Mouse (Mus musculus) 3T3-L1 (cell line): ENCODE data around the gene Znhit2.
A peak's percentile ranks its signal among the peaks of the same experiment; 100 is the strongest.

Experiments used
- DNase-seq: peaks from one replicate; pipeline ENCODE4 v3.0.0-alpha.2; 2015; ENCODE audit warnings: low read depth, low spot score

Znhit2 gene

GRCm38 (mm10) chr19:6071261-6071660 is 10.3 kb downstream of the Znhit2 start:
- DNase-seq: no peak

DNA sequence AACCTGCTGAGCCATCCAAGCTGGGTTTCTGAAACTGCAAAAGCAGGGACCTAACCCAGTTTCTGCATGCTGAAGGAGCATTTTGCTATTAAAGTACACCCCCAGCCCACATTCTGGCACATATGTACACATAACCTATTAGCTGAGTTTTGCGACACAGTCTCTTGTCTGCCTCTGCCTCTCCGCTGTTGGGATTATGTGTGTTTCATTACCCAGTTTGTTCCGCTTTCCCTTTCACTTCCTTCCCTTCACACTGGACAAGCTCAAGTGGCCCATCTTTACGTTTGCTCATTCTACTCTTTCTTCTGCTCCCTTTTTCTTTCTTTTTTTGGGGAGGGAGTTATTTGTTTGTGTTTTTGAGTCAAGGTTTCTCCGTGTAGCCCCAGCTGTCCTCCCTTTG is 12.9 kb downstream of the Znhit2 start:
- DNase-seq: no peak

- DNase-seq: peak; percentile 98
These were observed 15.8 kb downstream of the Znhit2 start, which contains the start of gene Vps51 for GRCm38 (mm10) chr19:6076564-6077393. Gene Vps51, minus strand, starts transcription at chr19:6077231.

GRCm38 (mm10) chr19:6079983-6080480 is 19.0 kb downstream of the Znhit2 start, which contains the start of gene Tmem262:
Gene Tmem262, plus strand, starts transcription at chr19:6080033.
- no peak for DNase-seq

DNA sequence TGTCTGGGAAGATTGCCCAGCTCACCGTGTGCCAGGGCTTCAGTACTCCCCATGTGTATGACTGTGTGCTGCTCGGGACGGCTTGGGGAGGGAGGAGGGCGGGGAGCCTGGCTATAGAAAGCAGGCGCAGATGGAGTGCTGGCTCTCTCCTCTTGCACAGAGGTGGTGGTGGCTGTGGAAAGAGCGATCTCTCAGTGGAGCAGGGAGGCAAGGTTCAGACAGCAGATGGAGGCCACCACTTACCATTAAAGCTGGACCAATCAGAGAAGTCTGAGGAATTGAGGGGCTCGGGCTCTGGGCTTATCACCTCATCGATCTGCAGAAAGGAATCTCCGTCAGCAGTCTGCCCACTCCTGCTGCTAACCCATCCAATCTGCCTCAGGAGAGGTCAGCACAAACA is 21.2 kb downstream of the Znhit2 start, which contains the start of gene Gm28374:
Gene Gm28374, minus strand, starts transcription at position 101 of the 400 bp plus-strand sequence.
- no peak for DNase-seq

DNA sequence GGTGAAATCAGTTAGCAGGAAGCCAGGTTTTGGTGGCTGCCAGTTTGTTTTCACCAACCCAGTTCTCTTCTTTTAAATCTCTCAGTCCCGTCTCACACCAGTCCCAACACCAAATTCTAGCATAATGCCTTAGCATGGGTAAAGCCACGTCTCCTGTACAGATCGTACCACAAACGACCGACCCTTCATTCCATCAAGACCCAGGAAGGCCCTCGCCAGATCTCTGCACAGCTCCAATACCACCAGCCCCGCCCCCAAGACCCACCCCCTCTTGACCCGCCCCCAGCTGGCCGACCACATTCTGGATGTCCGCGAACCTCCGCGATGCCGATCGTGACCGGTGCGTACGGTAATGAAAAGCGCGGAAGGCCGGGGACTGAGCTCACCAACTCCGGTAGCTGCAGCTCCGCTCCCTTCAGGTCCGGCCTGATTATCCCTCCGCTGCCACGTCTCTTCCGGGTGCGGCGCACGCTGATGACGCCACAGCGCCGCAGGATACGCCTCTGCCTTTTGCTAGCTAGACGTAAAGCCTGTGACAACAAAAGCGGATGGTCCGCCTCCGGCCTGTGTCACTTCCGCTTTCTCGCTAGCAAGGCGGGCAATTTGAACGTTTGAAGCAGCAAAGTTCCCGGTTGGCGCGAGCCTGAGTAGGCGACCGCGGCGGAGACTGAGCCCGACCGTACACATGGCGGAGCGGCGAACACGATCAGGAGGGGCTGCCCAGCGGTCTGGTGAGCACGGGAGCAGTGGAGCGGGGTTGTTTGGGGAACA is 23.7 kb downstream of the Znhit2 start, which contains the start of the genes Zfpl1 and Cdca5:
Gene Zfpl1, minus strand, starts transcription at position 479 of the 771 bp plus-strand sequence.
Gene Cdca5, plus strand, starts transcription at position 506 of the 771 bp plus-strand sequence.
- peak; percentile 99 for DNase-seq

DNA sequence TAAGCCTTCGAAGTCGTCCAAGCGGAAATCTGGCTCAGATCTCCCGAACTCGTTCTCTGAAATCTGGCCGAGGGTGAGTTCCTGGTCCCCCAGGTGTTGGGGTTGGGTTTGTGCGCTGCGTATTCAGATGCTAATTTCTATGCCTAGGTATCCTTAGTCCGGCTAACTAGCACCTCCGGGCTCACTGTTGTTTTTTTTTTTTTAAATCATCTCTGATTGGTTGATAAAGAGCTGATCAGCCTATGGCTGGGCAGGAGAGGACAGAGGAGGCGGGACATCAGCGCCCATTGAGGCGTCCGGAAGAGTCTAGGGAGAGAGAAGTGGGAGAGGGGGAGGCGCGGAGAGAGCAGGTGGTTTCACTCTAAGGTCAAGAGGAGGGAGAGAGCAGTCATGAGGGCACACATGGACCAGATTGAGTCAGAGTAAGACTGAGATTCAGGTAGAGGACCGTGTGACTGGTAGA is 24.5 kb downstream of the Znhit2 start:
- peak; percentile 92 for DNase-seq

DNA sequence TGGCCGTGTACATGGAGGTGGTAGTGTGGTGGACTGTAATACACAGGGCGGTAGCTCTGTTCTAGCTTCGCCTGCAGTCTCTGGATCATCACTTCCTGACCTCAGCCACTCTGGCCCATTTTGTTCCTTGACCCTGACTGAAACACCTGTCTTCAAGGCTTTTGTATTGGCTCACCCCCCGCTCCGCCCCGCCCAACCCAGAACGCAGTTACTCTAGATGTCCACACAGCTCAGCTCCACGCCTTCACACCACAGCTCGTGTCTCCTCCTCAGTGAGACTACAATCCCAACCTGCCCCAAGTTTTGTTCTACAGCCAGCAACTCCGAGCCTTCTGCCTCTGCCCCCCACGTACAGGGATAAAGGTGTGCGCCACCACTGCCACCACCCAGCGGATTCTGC is 27.8 kb downstream of the Znhit2 start:
- no peak for DNase-seq

DNA sequence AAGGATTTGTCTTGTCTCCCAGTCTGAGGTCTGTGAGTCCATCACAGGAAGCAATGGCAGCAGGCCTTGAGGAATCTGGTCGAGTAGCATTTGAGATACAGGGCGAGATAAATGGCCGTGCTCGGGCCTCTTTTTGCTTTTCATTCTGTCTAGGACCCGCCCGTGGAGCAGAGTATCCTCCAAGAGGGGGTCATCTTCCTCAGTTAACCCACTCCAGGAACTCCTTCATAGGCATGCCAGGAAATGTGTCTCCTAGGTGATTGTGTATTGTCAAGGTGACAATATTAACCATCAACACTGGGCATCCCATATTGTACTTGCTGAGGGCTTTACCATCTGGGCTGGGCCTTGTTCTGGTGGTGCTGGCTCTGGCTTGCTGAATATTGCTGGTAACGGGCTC is 33.1 kb downstream of the Znhit2 start, which contains the start of gene AC131692.1:
Gene AC131692.1, plus strand, starts transcription at position 301 of the 400 bp plus-strand sequence.
- no peak for DNase-seq

DNA sequence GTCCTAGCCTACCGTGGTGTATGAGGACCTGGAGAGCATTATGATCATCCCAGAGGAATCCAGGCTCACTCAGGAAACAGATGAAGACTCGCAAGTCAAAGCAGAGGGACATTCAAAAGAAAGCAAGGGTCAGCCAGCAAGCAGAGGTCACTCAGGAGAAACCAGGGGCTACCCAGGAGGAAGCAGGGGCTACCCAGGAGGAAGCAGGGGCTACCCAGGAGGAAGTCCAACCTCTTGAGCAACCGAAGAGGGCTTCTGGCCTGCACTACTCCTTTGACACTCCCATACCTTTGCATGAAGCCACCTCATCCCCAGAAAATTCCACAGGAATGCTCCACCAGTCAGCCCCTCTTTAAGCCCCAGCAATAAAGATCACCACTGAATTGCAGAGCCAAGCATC is 36.9 kb downstream of the Znhit2 start:
- no peak for DNase-seq

DNA sequence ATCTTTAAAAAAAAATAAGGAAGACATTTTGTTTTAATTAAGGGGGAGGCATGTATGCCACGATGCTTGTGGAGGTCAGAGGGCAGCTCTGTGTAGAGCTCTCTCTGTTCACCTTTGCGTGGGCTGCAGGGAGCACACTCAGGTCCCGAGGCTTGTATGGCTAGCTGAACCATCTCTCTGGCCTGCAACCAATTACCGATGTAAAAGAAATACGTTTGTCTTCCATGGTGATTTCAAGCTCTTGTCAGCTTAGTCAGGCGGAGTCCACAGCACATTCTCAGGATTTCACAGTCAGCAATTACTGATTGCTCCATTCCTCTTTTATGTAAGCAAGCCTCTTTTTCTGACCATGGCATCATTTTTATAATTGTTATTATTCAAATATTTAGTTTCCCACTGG is 40.2 kb downstream of the Znhit2 start:
- DNase-seq: no peak

DNA sequence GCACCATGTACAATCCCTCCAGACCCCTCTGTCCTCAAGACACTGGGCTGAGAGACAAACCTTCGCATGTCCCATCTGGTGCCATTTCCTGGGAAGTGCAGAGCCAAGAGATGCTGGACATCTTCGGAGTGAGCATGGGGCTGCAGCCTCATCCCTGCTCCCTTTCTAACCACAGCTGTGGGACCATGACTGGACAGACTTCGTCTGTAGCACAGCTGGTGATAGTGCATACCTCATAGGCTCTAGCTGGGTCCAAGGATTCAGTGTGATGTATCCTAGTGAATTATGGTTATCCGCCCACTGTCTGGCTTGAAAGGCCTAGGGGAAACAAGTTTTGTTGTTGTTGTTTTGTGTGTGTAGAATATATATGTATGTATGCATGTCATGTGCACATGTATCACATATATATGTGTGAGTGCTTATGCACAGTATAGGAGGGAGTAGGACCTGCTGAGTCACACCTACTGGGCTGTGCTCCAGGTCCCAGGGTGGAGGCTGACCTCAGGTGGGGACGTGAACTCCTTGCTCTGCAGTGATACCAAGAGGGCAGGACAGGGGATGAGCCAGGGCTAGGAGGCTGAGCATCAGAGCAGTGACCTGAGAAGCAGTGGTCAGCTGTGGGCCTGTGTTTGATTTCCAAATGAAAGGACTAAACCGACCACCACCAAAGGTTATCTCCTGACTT is 41.3 kb downstream of the Znhit2 start:
- DNase-seq: no peak

- no peak for DNase-seq
These were observed 43.5 kb downstream of the Znhit2 start for GRCm38 (mm10) chr19:6104476-6104875.

- no peak for DNase-seq
These were observed 44.6 kb downstream of the Znhit2 start, which contains the start of gene Naaladl1 for GRCm38 (mm10) chr19:6105586-6105985. Gene Naaladl1, plus strand, starts transcription at chr19:6105782.
